Mouse (Mus musculus): ENCODE data around the gene Mllt3.

GRCm38 (mm10) chr4:87939474-87940154 is 93.5 kb downstream of the Mllt3 start:
- TF ChIP-seq CTCF (IDR thresholded peaks at IDR 0.05; ENCODE audit: control insufficient read depth, insufficient read depth, low read length) (no peak), POLR2A (IDR thresholded peaks at IDR 0.05; ENCODE audit: borderline replicate concordance, control insufficient read depth, low read depth, low read length) (no peak)
